Mouse (Mus musculus): ENCODE results near the gene Olfr976. TPM values are rescaled to one million over a fixed set of nuclear protein-coding genes. Genes with fewer than 3 reads are reported as not detected.
"Not testable (repeated sequence)": the region's sequence is repeated elsewhere in the genome, so short reads cannot be mapped to it uniquely, and the experiment has no call there.

The Olfr976 gene
- not detected for total RNA-seq (2021)
- long read RNA-seq, experiment 1, result 0 reads
- long read RNA-seq, experiment 2, result 0 reads

- DNase-seq, result not testable (repeated sequence)
Measured at GRCm38 (mm10) chr9:39961033-39961432, at the start of gene Olfr976. Gene Olfr976, minus strand, starts transcription at chr9:39961133.

GRCm38 (mm10) chr9:40009482-40009881 is 48.5 kb upstream of the Olfr976 start, which contains the start of gene Olfr980:
Gene Olfr980, minus strand, starts transcription at chr9:40009582.
- DNase-seq, result no peak

- DNase-seq, result no peak
Measured at GRCm38 (mm10) chr9:40003365-40003764, 42.4 kb upstream of the Olfr976 start, which contains the start of gene Olfr979. Gene Olfr979, minus strand, starts transcription at chr9:40003465.

DNA sequence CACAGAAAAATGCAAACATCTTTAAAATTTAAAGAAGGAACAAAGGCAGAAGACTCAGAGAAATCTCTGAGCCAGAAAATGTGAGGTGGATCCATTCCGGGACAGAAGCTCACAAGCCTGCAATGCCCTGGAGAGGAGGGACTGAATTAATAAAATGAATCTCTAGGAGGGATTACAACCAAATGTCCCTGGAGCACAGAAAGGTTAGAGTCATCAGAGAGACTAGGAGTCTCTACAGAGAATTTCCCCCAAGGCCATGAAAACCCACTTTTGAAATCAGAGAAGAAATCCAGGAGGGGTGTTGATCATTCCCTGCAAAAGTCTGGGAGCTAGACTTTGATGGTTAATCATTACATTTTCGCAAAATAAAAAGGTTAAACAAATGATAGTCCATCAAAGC is 30.9 kb upstream of the Olfr976 start, which contains the start of gene Olfr978:
Gene Olfr978, plus strand, starts transcription at position 301 of the 400 bp plus-strand sequence.
- no peak for DNase-seq

DNA sequence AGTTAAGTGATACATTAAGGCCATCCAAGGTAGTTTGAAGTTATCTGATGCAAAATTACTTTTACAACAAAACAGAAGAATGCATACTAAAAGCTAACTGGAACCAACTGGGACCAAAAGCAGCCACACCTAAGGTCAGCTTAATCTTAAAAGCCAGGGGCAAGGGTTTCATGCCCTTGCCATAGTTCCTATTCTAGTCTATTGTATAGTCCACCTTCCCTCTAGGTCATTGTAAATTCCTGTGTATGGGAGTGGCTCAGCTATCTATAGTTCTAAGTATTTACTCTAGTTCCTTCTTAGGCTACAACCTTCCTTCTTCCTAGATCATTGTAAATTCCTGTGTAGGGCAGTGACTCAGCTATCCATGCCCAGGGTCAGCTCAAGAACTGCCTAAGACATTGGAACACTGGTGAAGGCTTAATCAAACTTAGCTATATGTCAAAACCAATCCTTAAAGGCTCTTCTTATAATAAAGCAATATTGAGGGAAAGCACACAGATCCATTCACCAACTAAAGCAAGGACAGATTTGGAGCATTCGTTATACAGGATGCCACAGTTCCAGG is 15.7 kb upstream of the Olfr976 start:
- DNase-seq, result not testable (repeated sequence)

- no peak for DNase-seq
Measured at GRCm38 (mm10) chr9:39951946-39952345, 9.0 kb downstream of the Olfr976 start, which contains the start of gene Olfr975. Gene Olfr975, minus strand, starts transcription at chr9:39952046.

- no peak for DNase-seq
Measured at GRCm38 (mm10) chr9:39937201-39937600, 23.7 kb downstream of the Olfr976 start, which contains the start of gene Olfr974. Gene Olfr974, plus strand, starts transcription at chr9:39937501.

DNA sequence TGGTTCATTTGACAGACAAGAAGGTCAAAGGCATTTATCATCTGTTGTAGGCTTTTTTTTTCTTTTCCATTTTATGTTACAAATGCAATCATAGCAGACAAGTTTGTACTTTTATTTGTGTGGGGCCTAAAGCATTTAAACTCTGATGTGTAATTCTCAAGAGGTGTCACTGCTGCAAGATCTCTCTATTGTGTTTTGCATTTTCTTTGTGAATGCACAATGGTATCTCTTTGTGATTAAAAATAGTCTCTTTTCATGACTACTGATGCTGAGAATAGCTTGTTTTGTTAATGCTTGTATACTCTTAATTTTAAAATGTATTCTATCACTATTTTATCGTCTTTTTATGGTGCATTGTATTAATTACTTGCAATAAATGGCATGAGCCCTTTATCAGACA is 32.1 kb downstream of the Olfr976 start:
- not testable (repeated sequence) for DNase-seq

DNA sequence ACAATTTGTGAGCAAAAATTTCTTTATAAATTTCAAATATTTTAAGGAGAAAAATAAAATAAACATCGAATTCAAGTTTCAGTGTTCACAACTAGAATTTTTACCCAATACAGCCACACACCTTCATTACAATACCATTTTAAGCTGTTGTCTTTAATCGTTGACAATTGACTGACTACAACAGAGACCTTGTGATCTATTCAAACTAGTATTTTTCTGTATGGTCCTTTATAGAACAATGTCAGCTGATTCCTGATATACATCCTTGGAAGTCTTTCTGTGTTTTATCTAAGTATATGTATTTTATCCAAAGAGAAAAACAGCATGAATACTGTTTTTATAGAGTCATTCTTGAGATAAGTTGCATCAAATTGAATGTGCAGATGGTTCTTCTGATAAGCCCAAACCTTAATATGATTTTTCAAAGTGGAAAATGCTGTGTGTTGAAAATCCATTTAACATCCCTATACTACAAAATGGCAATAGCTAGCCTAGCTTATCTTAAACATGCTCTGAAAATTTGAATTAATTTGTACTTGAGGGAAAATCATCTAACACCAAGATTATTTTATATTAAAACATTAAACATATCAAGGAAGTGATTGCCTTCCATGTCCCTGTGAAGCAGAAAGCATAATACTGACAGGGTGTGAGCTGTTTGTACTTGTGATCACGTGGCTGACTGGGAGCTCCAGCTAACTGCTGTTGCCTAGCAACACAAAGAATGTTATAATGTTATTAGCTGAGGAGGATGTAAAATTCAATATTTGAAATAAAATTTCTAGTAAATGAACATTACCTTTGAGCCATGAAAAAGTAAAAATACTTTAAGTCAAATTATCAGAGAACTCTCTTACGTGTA is 32.7 kb downstream of the Olfr976 start:
- DNase-seq, result not testable (repeated sequence)

DNA sequence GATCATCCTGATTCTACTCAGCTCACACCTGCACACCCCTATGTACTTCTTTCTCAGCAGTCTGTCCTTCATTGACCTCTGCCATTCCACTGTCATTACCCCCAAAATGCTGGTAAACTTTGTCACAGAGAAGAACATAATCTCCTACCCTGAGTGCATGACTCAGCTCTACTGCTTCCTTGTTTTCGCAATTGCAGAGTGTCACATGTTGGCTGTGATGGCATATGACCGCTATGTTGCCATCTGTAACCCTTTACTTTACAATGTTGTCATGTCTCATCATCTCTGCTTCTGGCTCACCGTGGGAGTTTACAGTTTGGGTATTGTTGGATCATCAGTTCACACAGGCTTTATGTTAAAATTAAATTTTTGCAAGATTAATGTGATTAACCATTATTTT is 51.0 kb downstream of the Olfr976 start:
- DNase-seq, result no peak

- DNase-seq, result no peak
Measured at GRCm38 (mm10) chr9:39907036-39907435, 53.9 kb downstream of the Olfr976 start, which contains the start of gene Olfr229. Gene Olfr229, plus strand, starts transcription at chr9:39907336.

GRCm38 (mm10) chr9:39905106-39905505 is 55.8 kb downstream of the Olfr976 start:
- no peak for DNase-seq

Other genes with a start within 250 kb of the Olfr976 start
- not detected for gene Olfr965, start 249.8 kb downstream of the Olfr976 start, total RNA-seq (2021)
- not detected for gene Olfr150, start 230.2 kb downstream of the Olfr976 start, total RNA-seq (2021)
- not detected for gene Olfr967, start 214.9 kb downstream of the Olfr976 start, total RNA-seq (2021)
- gene Olfr968, start 177.9 kb downstream of the Olfr976 start, total RNA-seq (2021), result not detected
- not detected for gene Olfr969, start 170.2 kb downstream of the Olfr976 start, total RNA-seq (2021)
- not detected for gene Olfr970, start 152.3 kb downstream of the Olfr976 start, total RNA-seq (2021)
- not detected for gene Olfr971, start 124.3 kb downstream of the Olfr976 start, total RNA-seq (2021)
- gene Olfr972, start 94.7 kb downstream of the Olfr976 start, total RNA-seq (2021), result not detected
- not detected for gene Olfr229, start 53.8 kb downstream of the Olfr976 start, total RNA-seq (2021)
- not detected for gene Olfr974, start 23.6 kb downstream of the Olfr976 start, total RNA-seq (2021)
- not detected for gene Olfr975, start 9.1 kb downstream of the Olfr976 start, total RNA-seq (2021)
- gene Olfr978, start 31.0 kb upstream of the Olfr976 start, total RNA-seq (2021), result not detected
- gene Olfr979, start 42.3 kb upstream of the Olfr976 start, total RNA-seq (2021), result not detected
- not detected for gene Olfr980, start 48.4 kb upstream of the Olfr976 start, total RNA-seq (2021)
- gene Olfr981, start 60.3 kb upstream of the Olfr976 start, total RNA-seq (2021), result not detected
- gene Olfr982, start 112.7 kb upstream of the Olfr976 start, total RNA-seq (2021), result not detected
- not detected for gene Olfr983, start 132.5 kb upstream of the Olfr976 start, total RNA-seq (2021)
- gene Olfr984, start 153.1 kb upstream of the Olfr976 start, total RNA-seq (2021), result not detected
- gene Olfr985, start 169.1 kb upstream of the Olfr976 start, total RNA-seq (2021), result not detected
- gene Tmem225, start 187.0 kb upstream of the Olfr976 start, total RNA-seq (2021), result not detected
- gene Olfr986, start 219.8 kb upstream of the Olfr976 start, total RNA-seq (2021), result not detected
- 1 to 10 TPM; 4.3 to 4.5 TPM for gene Zfp202, start 231.2 kb upstream of the Olfr976 start, total RNA-seq (2021)